Mouse (Mus musculus) limb, embryonic 11.5 days (tissue): ENCODE data around the gene Zfp3. TPM values are rescaled to one million over a fixed set of nuclear protein-coding genes. Genes with fewer than 3 reads are reported as not detected.

Experiments used
- ATAC-seq: fragments of 200-750 bp; cut with Nextera tagmentation; 2 replicates; pipeline ENCODE4 v1.8.0; 2017; ENCODE audit warnings: low read depth; ENCODE audit not compliant: insufficient number of reproducible peaks, low FRiP score, low TSS enrichment
- DNase-seq: peaks from one replicate; pipeline ENCODE4 v3.0.0-alpha.2; 2015; ENCODE audit warnings: low spot score
- H3K27ac ChIP-seq: fragments of 300-500 bp; sonication (generic); replicated peaks from 2 replicates; pipeline ENCODE4 v1.5.1; 2014; ENCODE audit warnings: low read depth, mild to moderate bottlenecking, low read length
- H3K27me3 ChIP-seq: fragments of 300-500 bp; sonication (generic); 2 replicates; pipeline ENCODE4 v1.6.1; 2014; ENCODE audit warnings: mild to moderate bottlenecking, low read length, mixed read lengths; ENCODE audit not compliant: control insufficient read depth, insufficient read depth
- H3K36me3 ChIP-seq: fragments of 300-500 bp; sonication (generic); 2 replicates; pipeline ENCODE4 v1.6.1; 2014; ENCODE audit warnings: mild to moderate bottlenecking, low read length, moderate library complexity, mixed read lengths; ENCODE audit not compliant: control insufficient read depth, insufficient read depth
- H3K4me1 ChIP-seq: fragments of 300-500 bp; sonication (generic); 2 replicates; pipeline ENCODE4 v1.6.1; 2014; ENCODE audit warnings: low read length, mixed read lengths; ENCODE audit not compliant: control insufficient read depth, insufficient read depth
- H3K4me2 ChIP-seq: fragments of 300-500 bp; sonication (generic); 2 replicates; pipeline ENCODE4 v1.6.1; 2014; ENCODE audit warnings: low read depth, mild to moderate bottlenecking, moderate library complexity; ENCODE audit not compliant: severe bottlenecking
- H3K4me3 ChIP-seq: fragments of 300-500 bp; sonication (generic); 2 replicates; pipeline ENCODE4 v1.5.1; 2014; ENCODE audit warnings: low read depth, low read length
- H3K9ac ChIP-seq: fragments of 300-500 bp; sonication (generic); 2 replicates; pipeline ENCODE4 v1.6.1; 2014; ENCODE audit warnings: mild to moderate bottlenecking, low read length
- H3K9me3 ChIP-seq: fragments of 300-500 bp; sonication (generic); 2 replicates; pipeline ENCODE4 v1.6.1; 2016; ENCODE audit warnings: low read length; ENCODE audit not compliant: control insufficient read depth
- WGBS: fragments of 180-500 bp; shearing (Covaris S2); extraction: QIAGEN DNeasy Blood & Tissue Kit; methylation state at CpG from one replicate; pipeline ENCODE4 v1.1.7; 2014; 5-methylcytosine and 5-hydroxymethylcytosine counted together
- polyA plus RNA-seq: library from polyadenylated mRNA; unstranded; fragments of >200 nt; fragmentation: Nextera tagmentation; extraction: Ambion mirVana; gene quantifications from 2 replicates; pipeline ENCODE4 v1.2.1, GENCODE M21; 2014

Gene Zfp3
- polyA plus RNA-seq = 5.8 and 6.3 TPM in 2 replicates

GRCm38 (mm10) chr11:70763936-70764808 lies at the start of gene Zfp3:
Gene Zfp3 (plus strand): TSS chr11:70764209.
- 0 out of 2 replicates have a peak, but pooled peaks cover 2% of the 10 kb centered on the region for H3K9me3 ChIP-seq
- peak within 1 kb of the TSS; percentile 84 for H3K4me2 ChIP-seq
- ATAC-seq (peak; percentile 80; the same call in 1 of the 2 replicates), DNase-seq (peak; percentile 75)
- no peaks in the 10 kb centered on the region for H3K36me3 ChIP-seq
- no peaks in the 10 kb centered on the region for H3K27me3 ChIP-seq
- 1% methylated on average over 78 of the region's 78 CpGs for WGBS
- 0 out of 2 replicates have a peak within 1 kb of the TSS, but pooled peaks have one; percentile 30 for H3K27ac ChIP-seq
- H3K4me3 ChIP-seq = peak within 1 kb of the TSS; percentile 80
- H3K4me1 ChIP-seq = peaks cover 3% of the 10 kb centered on the region; the same call in 1 of the 2 replicates
- H3K9ac ChIP-seq = peak within 1 kb of the TSS; percentile 79

GRCm38 (mm10) chr11:70715832-70716231 lies 48.2 kb upstream of the Zfp3 start:
- Histone ChIP-seq H3K4me3 (no peak overlapping the region), H3K9me3 (no peaks in the 10 kb centered on the region), H3K4me2 (no peak overlapping the region), H3K36me3 (0 out of 2 replicates have a peak, but pooled peaks cover 4% of the 10 kb centered on the region), H3K4me1 (no peaks in the 10 kb centered on the region), H3K27ac (no peak overlapping the region), H3K27me3 (no peaks in the 10 kb centered on the region), H3K9ac (no peak overlapping the region)
- ATAC-seq = no peak
- DNase-seq = no peak
- 94% methylated on average over 6 of the region's 6 CpGs for WGBS

- 87% methylated on average over 5 of the region's 5 CpGs for WGBS
- no peak overlapping the region for H3K4me2 ChIP-seq
- H3K4me1 ChIP-seq = no peaks in the 10 kb centered on the region
- ATAC-seq (no peak), DNase-seq (no peak)
- 0 out of 2 replicates have a peak, but pooled peaks cover 4% of the 10 kb centered on the region for H3K36me3 ChIP-seq
- no peaks in the 10 kb centered on the region for H3K9me3 ChIP-seq
- H3K9ac ChIP-seq = no peak overlapping the region
- no peak overlapping the region for H3K27ac ChIP-seq
- no peaks in the 10 kb centered on the region for H3K27me3 ChIP-seq
- no peak overlapping the region for H3K4me3 ChIP-seq
Observed at GRCm38 (mm10) chr11:70718481-70718880, 45.5 kb upstream of the Zfp3 start.

- H3K4me1 ChIP-seq = no peaks in the 10 kb centered on the region
- H3K36me3 ChIP-seq = peaks cover 9% of the 10 kb centered on the region; the same call in 1 of the 2 replicates
- no peak overlapping the region for H3K4me3 ChIP-seq
- ATAC-seq = no peak
- H3K9me3 ChIP-seq = no peaks in the 10 kb centered on the region
- no peak overlapping the region for H3K9ac ChIP-seq
- H3K27ac ChIP-seq = no peak overlapping the region
- no peaks in the 10 kb centered on the region for H3K27me3 ChIP-seq
- WGBS = 86% methylated on average over 3 of the region's 3 CpGs
- DNase-seq = no peak
- no peak overlapping the region for H3K4me2 ChIP-seq
Observed at GRCm38 (mm10) chr11:70720567-70720966, 43.4 kb upstream of the Zfp3 start.

GRCm38 (mm10) chr11:70721072-70721471 lies 42.9 kb upstream of the Zfp3 start:
- no peak for DNase-seq
- Histone ChIP-seq H3K4me2 (no peak overlapping the region), H3K36me3 (peaks cover 12% of the 10 kb centered on the region), H3K4me1 (no peaks in the 10 kb centered on the region), H3K4me3 (no peak overlapping the region), H3K9me3 (no peaks in the 10 kb centered on the region), H3K27me3 (no peaks in the 10 kb centered on the region), H3K9ac (no peak overlapping the region), H3K27ac (no peak overlapping the region)
- ATAC-seq = no peak
- 95% methylated on average over 3 of the region's 3 CpGs for WGBS

GRCm38 (mm10) chr11:70724706-70725105 lies 39.3 kb upstream of the Zfp3 start:
- ATAC-seq (no peak), DNase-seq (no peak)
- H3K4me2 ChIP-seq = no peak overlapping the region
- H3K4me3 ChIP-seq = no peak overlapping the region
- no peak overlapping the region for H3K9ac ChIP-seq
- 91% methylated on average over 9 of the region's 9 CpGs for WGBS
- peaks cover 25% of the 10 kb centered on the region for H3K36me3 ChIP-seq
- H3K4me1 ChIP-seq = no peaks in the 10 kb centered on the region
- no peaks in the 10 kb centered on the region for H3K9me3 ChIP-seq
- no peak overlapping the region for H3K27ac ChIP-seq
- H3K27me3 ChIP-seq = no peaks in the 10 kb centered on the region

- Histone ChIP-seq H3K4me1 (no peaks in the 10 kb centered on the region), H3K9me3 (no peaks in the 10 kb centered on the region), H3K27me3 (no peaks in the 10 kb centered on the region), H3K27ac (no peak overlapping the region), H3K4me2 (no peak overlapping the region), H3K4me3 (no peak overlapping the region), H3K9ac (no peak overlapping the region), H3K36me3 (peaks cover 23% of the 10 kb centered on the region)
- ATAC-seq (no peak), DNase-seq (no peak)
- 94% methylated on average over 2 of the region's 2 CpGs for WGBS
Observed at GRCm38 (mm10) chr11:70726585-70726984, 37.4 kb upstream of the Zfp3 start.

GRCm38 (mm10) chr11:70727385-70727784 lies 36.6 kb upstream of the Zfp3 start:
- no peak for DNase-seq
- Histone ChIP-seq H3K4me1 (no peaks in the 10 kb centered on the region), H3K9me3 (no peaks in the 10 kb centered on the region), H3K4me2 (no peak overlapping the region), H3K27me3 (no peaks in the 10 kb centered on the region), H3K4me3 (no peak overlapping the region), H3K36me3 (peaks cover 23% of the 10 kb centered on the region), H3K9ac (no peak overlapping the region), H3K27ac (no peak overlapping the region)
- ATAC-seq = no peak
- WGBS = 92% methylated on average over 5 of the region's 5 CpGs
